Mouse (Mus musculus): ENCODE measurements around the gene Rpl7a.

The Rpl7a gene

GRCm38 (mm10) chr2:26956811-26957487, 46.4 kb downstream of the Rpl7a start:
- no peak for DNase-seq

DNA sequence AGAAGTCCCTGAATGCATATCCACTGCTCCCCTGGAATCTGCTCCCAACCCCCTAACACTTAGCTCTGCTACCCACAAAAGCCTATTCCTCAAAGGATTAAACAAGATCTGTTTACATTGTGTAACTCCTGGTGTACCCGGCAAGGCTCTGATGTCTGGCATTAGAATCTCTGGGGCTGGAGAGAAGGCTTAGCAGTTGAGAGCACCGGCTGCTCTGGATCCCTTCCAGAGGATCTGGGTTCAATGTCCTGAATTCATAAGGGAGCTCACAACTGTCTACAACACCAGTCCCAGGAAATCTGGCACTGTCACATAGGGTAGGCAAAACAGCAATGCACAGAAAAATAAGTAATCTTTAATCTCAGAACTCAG, 46.9 kb downstream of the Rpl7a start:
- no peak for DNase-seq

DNA sequence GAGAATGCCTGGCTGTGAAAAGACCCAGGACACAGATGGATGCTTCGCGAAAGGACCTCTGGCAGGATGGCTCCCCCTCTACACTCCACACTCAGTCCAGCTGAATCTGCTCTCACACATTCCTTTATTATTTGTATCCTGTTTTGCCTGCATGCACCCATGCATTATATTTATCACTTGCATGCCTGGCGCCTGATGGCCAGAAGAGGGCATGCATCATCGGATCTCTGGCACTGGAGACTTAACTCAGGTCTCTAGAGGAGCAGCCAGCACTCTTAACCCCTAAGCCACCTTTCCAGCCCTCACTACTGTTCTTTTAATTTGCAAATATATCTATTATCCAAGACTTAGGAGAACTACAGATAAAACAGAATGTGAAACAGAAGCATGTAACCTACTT, 50.2 kb downstream of the Rpl7a start:
- no peak for DNase-seq
